Mouse (Mus musculus): ENCODE data around the gene Dtd1.

Dtd1 gene

DNA sequence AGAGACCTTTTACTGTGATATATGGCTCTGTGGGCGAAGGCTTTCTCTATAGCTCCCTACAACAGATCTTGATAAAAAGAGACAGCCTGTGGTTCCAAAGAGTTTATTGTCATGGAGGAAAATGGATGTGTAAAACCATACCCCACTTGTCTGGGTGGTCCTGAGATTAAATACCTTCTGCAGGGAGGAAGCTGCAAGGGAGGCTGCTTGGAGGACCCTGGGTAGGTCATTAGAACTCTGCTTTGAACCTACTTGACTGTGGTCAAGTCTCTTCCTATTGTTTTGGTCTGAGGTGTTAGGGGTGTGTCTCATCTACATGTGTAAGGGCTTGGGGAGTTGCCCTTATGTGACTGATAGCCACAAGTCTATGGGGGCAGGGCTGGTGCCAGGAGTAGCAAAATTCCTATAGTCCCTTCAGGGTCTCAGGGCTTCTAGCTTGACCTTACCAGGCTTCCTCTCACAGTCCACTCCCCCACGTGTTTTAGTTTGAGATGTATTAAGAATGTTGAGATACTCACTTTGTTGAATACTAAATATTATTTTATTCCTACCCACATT is 115.6 kb downstream of the Dtd1 start:
- DNase-seq (ENCODE audit: low spot score in 2 of 2), result no peak

DNA sequence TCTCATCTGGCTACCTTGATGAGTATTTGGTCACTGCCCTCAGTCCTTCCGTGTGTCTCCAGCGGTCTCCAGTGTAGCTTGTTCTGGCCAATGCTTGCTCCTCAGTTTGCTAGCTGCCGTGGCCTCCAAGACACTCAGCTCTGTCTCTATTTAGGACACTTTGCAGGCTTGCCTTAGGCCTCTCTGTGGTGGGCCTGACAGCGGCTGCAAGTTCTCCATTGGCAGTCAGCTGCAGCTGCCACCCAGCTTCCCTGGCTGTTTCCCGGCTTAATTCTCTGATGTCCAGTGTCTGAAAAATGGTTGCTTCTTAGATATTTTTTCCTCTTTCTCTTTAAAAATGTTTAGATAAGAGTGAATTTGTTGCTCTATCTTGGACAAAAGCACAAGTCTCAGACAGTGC is 116.6 kb downstream of the Dtd1 start:
- DNase-seq (ENCODE audit: low spot score in 2 of 2), result no peak

DNA sequence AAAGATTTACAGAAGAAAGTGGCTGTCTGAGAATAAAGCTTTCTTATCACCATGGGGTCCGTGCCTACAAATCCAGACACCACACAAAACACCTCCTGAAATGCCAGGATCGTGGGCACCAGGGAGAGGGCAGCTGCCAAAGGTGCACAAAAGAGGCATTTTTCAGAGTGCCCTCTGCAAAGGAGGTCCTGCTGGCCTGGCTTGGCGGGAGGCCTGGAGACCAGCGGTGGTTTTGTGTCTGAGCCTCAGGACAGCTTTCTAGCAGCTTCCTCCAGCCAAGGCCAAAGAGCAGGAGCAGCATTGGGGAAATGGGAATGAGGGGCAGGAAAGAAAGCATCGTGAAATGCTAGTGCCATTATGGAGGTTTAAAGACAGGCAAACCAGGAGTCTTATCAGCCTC is 118.6 kb downstream of the Dtd1 start:
- DNase-seq (ENCODE audit: low spot score in 2 of 2), result no peak

DNA sequence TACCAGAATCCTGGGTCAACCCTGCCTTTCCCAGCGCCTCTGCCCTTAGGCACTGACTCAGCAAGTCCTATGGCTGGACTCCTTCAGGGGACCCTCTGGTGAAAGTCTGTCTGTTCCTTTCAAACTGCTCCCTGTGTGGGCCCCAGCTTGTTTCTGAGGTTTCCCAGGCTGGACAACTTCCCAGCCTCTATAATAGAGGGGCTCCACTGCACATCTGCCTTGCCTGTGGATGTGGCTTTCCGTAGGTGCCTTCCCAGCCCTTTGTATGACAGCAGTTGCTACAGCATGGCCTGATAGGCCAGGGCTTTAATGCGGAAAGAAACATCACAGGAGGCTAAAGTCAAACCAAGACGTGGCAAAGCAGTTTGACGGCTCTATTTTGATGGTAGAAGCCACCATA is 119.6 kb downstream of the Dtd1 start:
- DNase-seq (ENCODE audit: low spot score in 2 of 2), result no peak

DNA sequence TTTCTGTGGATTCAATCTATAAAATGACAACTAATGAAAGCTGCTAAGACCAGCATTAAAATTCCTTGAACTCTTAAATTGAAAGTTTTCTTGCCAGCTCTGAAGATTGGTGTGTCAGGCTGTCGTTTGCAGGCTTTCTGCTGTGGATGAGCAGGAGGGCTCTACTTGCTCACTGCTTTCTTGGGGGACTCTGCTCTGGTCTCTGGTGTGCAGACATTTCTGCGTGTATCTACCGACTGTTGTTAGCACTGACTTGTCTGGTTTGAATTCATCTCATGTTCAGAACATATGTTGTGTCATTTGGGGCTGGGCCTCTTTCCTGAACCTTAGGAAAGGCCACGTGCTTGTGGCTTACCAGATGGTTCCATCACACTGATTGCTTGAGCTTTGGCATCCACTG is 120.0 kb downstream of the Dtd1 start:
- no peak for DNase-seq (ENCODE audit: low spot score in 2 of 2)

DNA sequence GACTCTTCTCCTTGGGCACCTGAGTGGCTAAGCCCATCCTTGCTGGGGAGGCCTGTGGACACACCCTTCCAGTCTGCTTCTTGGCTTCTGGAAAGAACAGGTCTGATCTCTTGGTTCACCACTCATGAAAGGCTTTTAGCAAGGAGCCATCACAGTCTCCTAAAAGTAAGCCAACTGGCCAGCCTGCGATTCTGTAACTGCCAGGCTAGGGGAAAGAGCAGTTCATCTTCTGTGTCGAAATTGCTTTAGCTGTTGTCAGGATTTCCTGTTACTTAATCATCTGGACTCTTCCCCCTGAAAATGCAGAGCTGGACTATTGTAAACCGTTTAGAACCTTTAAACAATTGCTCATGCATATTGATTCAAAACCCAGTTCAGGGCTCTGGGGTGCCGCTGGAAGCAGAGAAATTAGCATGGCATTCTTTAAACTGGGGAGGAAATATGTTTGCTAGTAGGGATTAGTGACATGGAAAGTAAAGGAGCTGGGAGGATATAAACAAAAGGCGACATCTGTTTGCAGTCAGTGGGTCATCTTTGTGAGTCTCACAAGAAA is 120.8 kb downstream of the Dtd1 start:
- DNase-seq (ENCODE audit: low spot score in 2 of 2), result no peak

DNA sequence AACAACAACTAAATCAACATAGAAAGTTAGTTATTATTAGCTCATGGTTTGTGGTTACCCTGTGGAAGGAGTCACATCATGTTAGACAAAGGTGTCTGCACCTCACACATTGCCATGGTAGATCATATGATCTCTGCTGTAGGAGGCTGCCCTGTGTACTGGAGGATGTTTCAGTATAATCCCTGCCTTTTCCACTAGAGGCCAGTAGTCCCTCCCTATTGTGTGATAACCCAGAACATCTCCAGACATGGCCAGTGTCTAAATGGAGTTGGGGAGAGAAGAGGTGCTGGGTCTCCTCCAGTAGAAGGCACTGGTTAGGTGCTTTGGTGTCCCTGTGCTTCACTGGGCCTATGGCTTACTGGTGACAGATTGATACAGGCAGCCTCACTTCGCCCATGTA is 125.0 kb downstream of the Dtd1 start:
- DNase-seq (ENCODE audit: low spot score in 2 of 2), result no peak

DNA sequence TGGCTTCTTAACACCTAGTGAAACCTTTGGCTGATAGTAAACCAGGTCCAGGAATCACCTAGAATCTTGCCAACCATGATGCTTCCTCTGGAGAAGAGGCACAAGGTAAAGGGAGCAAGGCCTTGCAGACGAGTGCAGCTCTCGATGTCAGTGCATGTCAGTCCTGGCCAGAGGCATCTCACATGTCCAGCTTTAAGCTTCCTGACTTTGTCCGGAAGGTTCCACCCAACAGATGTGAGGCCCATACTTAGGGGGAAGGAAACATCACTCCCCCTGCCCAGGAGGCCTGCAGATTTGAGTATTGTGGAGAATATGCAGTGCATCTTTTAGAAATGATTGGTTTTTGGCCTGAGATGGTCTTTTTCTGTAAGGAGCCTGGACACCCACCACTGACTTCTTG is 127.4 kb downstream of the Dtd1 start:
- DNase-seq (ENCODE audit: low spot score in 2 of 2), result no peak

DNA sequence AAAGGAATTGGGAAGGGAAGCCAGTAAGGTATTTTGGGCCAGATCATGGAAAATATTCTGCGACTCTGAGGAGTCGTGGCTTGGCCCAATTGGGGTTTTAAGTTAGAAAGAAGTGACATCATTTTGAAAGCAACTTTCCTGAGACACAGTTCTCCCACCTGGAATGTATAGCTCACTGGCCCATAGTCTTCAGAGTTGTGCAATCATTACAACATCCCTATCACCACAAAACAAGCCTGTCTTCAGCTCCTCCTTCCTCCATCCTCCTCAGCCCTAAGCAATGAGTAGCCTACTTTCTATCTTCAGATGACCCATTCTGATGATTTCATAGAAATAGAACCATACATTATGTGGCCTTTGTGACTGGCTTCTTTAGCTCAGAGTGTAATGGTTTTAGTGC is 130.1 kb downstream of the Dtd1 start:
- no peak for DNase-seq (ENCODE audit: low spot score in 2 of 2)

DNA sequence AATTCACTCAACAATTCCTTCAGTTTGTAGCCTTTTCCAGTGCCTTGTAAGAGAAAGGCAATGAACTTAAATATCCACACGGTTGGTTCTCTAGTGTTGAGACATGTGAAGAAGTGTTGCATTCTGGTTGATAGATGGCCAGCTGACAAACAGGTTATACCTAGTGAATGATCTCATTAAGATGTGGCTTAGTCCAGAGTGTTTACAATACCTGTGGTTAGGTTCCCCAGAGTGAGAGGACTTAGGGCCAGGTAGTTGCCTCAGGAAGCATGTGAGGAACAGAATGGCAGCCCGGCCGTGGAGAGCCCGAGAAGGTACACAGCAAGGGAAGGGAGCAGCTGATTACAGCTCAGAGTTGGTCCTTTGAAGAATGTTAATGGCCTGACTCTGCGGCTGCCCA is 138.5 kb downstream of the Dtd1 start:
- no peak for DNase-seq (ENCODE audit: low spot score in 2 of 2)

DNA sequence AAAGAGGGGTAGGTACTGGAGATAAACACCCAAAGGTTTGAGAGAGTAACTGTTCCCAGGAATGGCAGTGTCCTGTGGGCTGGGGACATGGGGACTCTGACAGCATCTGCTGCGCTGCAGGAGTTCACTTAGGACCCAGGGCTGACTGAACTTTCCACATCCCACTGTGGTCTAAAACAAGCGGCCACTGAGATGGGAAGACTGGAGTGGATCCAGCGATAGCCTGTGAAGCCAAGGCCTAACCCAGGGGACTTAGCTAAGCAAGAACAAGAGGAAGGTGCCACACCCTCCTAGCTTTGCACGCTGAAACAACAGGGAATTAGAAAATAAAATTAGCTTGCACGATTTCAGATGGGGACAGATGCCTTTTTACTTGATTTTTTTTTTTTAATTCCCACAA is 138.9 kb downstream of the Dtd1 start:
- DNase-seq (ENCODE audit: low spot score in 2 of 2), result no peak

DNA sequence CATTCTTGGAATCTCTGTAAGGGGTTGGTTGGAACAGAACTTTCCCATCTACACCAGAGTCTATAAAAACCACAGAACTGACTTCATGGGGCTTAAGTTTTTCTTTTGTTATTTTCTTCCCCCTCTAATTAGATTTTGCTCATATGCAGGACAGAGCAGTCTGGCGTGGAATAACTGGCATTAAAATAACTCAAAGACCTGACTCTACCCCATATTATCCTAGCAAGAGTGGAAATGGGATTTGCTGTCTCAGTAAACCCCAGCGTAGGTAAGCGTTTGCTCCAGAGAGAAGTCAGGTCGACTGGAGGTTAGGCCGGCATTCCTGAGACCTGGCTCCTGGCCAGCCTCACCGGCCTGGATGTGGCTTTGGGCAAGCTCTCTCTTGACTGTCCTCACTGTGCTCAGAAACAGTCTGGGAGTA is 140.9 kb downstream of the Dtd1 start:
- no peak for DNase-seq (ENCODE audit: low spot score in 2 of 2)

DNA sequence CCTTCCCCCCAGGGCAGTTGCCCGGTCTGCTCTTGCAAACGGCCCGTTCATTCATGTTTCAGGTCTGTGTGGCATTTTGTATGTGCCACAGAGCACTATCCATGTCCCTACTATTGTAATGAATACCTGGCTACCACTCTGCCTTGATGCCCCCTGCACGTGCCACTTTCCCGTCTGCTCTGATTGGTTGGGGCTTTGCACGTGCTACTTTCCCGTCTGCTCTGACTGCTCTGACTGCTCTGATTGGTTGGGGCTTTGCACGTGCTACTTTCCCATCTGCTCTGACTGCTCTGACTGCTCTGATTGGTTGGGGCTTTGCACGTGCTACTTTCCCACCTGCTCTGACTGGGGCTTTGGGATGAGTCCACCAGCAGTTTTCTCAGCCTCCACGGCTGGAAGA is 142.3 kb downstream of the Dtd1 start:
- DNase-seq (ENCODE audit: low spot score in 2 of 2), result no peak

DNA sequence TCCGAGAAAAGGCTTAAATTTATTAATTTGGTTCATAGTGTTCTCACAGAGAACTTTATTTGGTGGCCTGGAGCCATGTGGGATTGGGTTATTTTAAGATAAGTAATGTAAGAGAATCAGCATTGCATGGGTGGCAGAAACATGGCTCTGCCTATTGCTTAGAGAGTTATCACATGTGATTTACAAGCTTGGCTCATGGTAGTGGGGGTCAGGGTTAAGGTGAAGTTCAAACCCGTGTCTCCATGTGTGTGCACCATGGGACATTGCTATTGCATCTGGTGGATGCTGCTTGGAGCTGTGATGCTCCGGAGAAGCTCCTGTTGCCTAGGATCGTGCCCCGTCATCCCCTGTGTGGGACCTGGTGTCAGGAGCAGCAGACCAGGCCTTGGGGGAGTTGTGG is 143.6 kb downstream of the Dtd1 start:
- no peak for DNase-seq (ENCODE audit: low spot score in 2 of 2)

DNA sequence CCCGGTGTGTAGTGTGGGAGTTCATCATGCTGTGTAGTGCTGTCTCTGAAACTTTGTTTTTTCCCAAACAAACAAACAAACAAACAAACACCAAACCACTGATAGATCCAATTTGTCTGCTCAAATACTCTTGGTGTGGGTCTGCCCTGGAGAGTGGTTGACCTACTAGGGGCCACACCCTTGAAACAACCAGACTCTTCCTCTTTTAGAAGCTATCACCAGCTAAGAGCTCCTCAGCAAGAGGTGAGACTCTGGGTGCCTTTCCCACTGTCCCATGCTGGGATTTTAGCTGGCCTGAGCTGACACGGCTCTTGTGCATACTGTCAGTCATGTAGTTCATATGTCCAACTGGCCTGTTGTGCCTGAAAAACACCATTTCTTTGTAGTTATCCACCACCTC is 145.6 kb downstream of the Dtd1 start:
- DNase-seq (ENCODE audit: low spot score in 2 of 2), result no peak

DNA sequence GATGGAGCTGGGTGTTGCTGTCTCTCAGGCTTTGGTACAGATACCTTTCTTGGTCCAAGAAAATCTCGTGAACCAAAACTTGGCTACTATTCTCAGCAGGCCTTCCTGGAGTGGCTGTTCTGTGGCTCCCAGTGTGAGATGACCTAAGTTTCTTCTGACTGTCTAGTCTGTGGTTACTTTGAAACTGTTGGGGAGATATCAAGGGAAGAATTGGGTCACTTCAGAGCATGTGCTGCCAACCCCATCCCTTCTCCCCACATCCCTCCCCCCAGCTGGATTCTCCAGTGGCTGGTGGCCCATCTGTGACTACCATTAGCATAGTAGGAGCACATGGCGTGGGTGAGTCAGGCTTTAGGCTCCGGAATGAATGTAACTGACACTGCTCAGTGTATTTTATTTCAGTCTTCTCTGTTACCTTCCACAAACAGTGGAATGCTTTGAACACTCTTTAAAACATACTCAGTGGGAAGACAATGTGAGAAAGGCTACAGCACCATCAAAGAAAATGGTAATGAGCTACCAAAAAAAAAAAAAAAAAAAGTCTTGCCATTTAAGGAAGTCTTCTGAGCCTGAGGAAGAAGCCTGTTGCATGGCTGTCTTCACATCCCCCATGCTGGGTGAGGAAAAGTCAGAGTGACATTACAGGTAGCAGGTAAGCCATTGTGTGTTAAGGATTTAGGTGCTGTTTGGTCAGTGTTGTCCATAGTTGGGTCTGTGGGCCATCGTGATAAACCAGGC is 146.5 kb downstream of the Dtd1 start:
- no peak for DNase-seq (ENCODE audit: low spot score in 2 of 2)

DNA sequence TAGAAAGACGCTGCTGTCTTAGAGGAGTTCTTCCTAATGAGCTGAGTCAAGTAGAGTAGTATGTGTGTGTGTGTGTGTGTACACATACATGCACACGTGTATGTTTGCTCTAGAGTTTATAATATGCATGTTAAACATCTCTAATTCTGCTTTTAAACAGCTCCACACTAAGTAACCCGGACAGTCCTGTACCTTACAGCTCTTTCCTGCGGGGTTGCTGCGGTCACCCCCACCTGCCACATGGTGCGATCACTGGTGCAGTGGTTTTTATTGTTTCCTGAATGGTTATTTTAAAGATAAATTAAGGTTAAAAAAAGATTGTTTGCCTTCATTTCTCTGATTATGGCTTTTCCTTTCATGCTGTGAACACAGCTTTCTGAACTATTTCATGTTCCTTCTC is 153.9 kb downstream of the Dtd1 start:
- DNase-seq (ENCODE audit: low spot score in 2 of 2), result no peak

DNA sequence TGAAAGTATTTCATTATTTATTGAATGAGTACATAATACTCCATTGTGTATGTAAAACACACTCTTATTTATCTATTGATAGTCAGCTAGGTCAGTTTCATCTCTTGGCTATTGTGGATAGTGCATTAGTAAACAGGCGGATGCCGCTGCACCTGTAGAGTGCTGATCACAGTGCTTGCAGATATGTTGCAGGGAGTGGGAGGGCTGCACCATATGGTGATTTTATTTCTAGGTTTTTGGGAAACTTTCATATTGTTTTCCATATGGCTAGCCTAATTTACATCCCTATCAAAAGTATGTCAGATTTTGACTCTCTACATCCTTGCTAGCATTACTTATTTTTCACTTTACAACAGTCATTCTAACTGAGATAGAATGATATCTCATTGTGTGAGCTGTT is 155.3 kb downstream of the Dtd1 start:
- DNase-seq (ENCODE audit: low spot score in 2 of 2), result no peak

DNA sequence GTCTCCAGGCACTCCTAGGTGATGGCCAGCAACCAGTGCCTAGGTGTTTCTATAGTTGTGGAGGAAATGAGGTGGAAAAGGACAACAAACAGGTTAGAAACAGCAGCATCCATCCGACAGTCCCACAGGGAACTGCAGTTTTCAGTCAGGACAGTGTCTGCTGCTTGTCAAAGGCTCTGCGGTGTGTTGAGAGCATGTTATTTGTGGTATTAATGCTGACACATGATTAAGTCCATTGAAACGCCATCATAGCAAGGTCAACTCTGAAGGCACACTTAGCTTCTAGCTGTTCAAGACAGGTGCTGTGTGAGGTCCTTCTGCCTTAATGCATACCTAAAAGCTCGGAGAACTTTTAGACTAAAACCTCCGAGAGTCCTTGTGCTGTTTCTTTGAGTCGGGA is 161.0 kb downstream of the Dtd1 start:
- DNase-seq (ENCODE audit: low spot score in 2 of 2), result no peak

DNA sequence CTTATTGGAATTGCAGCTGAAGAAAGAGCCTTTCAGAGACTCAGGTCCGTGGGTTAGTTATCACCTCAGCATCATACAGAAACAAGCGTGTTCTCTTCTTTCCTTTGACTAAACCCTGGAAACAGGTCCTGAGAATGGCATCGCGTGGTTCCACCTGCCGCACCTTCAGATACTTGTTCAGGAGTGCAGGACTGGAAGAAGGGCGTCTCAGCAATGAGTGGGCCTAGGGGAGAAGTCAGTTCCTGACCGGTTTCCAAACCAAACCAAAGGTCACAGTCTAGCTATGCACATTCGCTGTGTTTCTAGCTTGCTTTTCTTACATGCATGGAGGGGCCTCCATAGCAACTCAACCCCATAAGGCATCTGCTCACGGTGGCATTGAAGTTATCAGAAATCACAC is 164.0 kb downstream of the Dtd1 start:
- DNase-seq (ENCODE audit: low spot score in 2 of 2), result no peak

DNA sequence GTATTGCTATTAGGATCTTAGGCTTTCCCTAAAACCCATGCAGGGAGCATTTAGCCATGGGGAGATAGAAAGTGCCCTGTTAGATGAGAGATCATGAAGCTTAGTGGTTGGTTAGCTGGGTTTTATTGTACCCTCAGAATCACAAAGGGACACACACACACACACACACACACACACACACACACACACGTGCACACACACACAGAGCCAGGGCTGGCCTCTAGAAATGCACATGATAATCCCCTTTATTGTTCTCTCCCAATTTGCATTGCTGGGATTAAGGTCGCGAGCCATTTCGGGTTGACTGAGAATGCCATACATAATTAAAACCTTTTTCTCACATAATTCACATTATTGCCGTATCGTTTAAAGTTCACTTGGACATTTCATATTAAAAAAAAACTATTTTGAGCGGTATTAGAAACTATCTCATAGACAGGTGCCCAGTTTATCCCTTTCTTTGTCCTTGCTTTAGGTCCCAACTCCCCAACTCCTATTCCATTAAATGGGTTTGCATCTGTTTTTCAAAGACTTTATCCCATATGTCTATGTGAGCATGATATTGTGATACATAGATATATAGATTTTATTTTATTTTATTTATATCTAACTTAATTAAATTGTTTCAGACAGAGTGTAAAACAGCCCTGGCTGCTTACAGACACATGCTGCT is 164.6 kb downstream of the Dtd1 start:
- DNase-seq (ENCODE audit: low spot score in 2 of 2), result no peak

DNA sequence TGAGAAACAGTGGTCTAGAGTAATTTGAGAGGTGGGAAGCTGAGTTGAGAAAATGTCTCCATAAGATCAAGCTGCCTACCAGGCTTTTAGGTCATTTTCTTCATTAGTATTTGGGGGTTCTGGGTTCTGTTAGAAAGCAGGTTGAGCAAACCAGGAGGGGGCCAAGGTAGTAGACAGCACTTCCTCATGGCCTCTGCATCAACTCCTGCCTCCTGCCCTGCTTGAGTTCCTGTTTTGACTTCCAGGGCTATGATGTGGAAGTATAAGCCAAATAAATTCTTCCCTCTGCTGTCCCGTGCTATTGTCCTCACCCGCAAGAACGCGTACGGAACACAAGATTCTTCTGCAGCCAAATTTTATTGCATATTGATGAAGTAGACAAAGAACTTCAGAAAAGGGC is 165.5 kb downstream of the Dtd1 start:
- no peak for DNase-seq (ENCODE audit: low spot score in 2 of 2)

Measured in spleen, postnatal 10 days (tissue).